Mouse (Mus musculus) forebrain, embryonic 14.5 days (tissue): ENCODE data around the gene Amt. TPM values are rescaled to one million over a fixed set of nuclear protein-coding genes. Genes with fewer than 3 reads are reported as not detected.
A peak's percentile ranks its signal among the peaks of the same experiment; 100 is the strongest.
"Not testable (repeated sequence)": the region's sequence is repeated elsewhere in the genome, so short reads cannot be mapped to it uniquely, and the experiment has no call there.

Experiments
- ATAC-seq: fragments of 200-750 bp; cut with Nextera tagmentation; 2 replicates; pipeline ENCODE4 v1.8.0; 2017; ENCODE audit warnings: mild to moderate bottlenecking, moderate library complexity
- DNase-seq: peaks from one replicate; pipeline ENCODE4 v3.0.0-alpha.2; 2015; ENCODE audit warnings: low spot score
- H3K27ac ChIP-seq: fragments of 300-500 bp; sonication (generic); 2 replicates; pipeline ENCODE4 v1.5.1; 2014; ENCODE audit warnings: low read depth, mild to moderate bottlenecking, control low read depth, low read length, moderate library complexity
- H3K27me3 ChIP-seq: fragments of 300-500 bp; sonication (generic); replicated peaks from 2 replicates; pipeline ENCODE4 v1.6.1; 2014; ENCODE audit warnings: low read length, control low read depth, mixed read lengths; ENCODE audit not compliant: control insufficient read depth, insufficient read depth
- H3K36me3 ChIP-seq: fragments of 300-500 bp; sonication (generic); 2 replicates; pipeline ENCODE4 v1.6.1; 2014; ENCODE audit warnings: low read length, control low read depth; ENCODE audit not compliant: control insufficient read depth, insufficient read depth
- H3K4me1 ChIP-seq: fragments of 300-500 bp; sonication (generic); 2 replicates; pipeline ENCODE4 v1.6.1; 2014; ENCODE audit warnings: antibody characterized with exemption, low read length, control low read depth; ENCODE audit not compliant: control insufficient read depth, insufficient read depth
- H3K4me2 ChIP-seq: fragments of 300-500 bp; sonication (generic); 2 replicates; pipeline ENCODE4 v1.6.1; 2014; ENCODE audit warnings: mild to moderate bottlenecking, control low read depth, low read length
- H3K4me3 ChIP-seq: fragments of 300-500 bp; sonication (generic); 2 replicates; pipeline ENCODE4 v1.5.1; 2014; ENCODE audit warnings: low read depth, low read length, control low read depth
- H3K9ac ChIP-seq: fragments of 300-500 bp; sonication (generic); 2 replicates; pipeline ENCODE4 v1.6.1; 2014; ENCODE audit warnings: mild to moderate bottlenecking, low read length, control low read depth, moderate library complexity
- H3K9me3 ChIP-seq: fragments of 300-500 bp; sonication (generic); replicated peaks from 2 replicates; pipeline ENCODE4 v1.6.1; 2016; ENCODE audit warnings: low read length, control low read depth, mixed read lengths; ENCODE audit not compliant: control insufficient read depth
- WGBS: fragments of 180-500 bp; shearing (Covaris S2); extraction: QIAGEN DNeasy Blood & Tissue Kit; methylation state at CpG from one replicate; pipeline ENCODE4 v1.1.7; 2014; 5-methylcytosine and 5-hydroxymethylcytosine counted together
- polyA plus RNA-seq: library from polyadenylated mRNA; unstranded; fragments of >200 nt; fragmentation: Nextera tagmentation; extraction: Ambion mirVana; gene quantifications from 2 replicates; pipeline ENCODE4 v1.2.1, GENCODE M21; 2014

The Amt gene
- polyA plus RNA-seq, 1 experiment from 2014 or later: 13.4 TPM

DNA sequence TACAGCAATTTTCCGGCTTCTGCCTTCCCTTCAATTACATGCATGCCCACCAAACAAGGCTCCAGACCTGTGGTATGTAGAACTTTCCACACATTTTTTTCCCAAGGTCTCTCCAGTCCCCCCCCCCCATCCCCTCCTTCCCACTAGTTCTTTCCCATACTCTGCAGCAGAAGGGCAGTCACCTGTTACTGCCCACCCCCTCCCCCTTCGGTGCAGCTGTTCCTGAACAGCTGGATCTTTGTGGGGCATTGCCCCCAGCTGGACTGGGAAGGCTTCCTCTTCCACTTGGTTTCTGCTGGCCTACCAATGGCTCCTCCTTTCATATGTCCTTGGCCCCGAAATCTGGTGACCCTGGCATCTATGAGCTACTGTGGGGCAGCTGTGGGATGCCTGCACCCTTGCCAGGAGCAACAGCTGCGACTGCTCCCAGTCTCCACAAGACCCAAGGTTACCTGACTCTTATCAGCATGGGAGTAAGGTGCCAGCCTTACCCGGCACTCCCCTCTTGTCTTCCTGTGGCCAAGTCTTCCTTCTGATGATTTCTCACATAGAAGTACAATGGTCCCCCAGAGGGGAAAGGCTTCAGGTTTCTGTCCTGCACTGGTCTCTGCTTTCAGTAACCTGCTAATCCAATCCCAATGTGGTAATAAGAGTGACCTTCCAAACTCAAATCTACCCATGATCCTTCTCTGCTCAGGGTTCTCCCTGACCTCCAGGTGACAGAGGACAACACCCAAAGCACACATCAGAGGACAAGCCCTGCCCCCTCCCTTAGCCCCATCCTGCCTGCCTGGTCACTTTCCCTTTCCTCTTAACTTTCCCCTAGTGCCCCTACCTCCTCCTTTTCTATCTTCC is 21.9 kb upstream of the Amt start:
- H3K27me3 ChIP-seq: no peaks in the 10 kb centered on the region
- no peak for ATAC-seq
- H3K4me1 ChIP-seq: no peaks in the 10 kb centered on the region
- DNase-seq: no peak
- H3K9me3 ChIP-seq: no peaks in the 10 kb centered on the region
- H3K36me3 ChIP-seq: no peaks in the 10 kb centered on the region
- no peak overlapping the region for H3K4me3 ChIP-seq
- H3K9ac ChIP-seq: no peak overlapping the region
- no peak overlapping the region for H3K4me2 ChIP-seq
- no peak overlapping the region for H3K27ac ChIP-seq
- 76% methylated on average over 5 of the region's 5 CpGs for WGBS

DNA sequence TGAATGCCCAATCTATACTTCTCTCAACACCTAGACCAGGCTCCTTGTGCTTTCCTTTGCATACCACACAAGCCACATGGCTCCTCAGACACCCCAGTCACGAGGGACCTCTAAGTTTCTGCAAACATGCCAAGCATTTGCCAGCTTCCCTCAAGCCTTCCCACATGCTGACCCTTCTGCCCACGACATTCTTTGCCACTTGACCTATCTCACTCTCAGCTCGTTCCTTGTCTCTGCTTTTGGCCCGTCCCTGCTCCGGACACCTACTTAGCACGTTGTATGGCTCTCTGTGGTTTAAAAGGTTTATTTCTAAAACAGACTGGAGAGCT is 21.4 kb upstream of the Amt start:
- no peak overlapping the region for H3K4me2 ChIP-seq
- no peaks in the 10 kb centered on the region for H3K4me1 ChIP-seq
- WGBS: 70% methylated on average over 6 of the region's 6 CpGs

DNA sequence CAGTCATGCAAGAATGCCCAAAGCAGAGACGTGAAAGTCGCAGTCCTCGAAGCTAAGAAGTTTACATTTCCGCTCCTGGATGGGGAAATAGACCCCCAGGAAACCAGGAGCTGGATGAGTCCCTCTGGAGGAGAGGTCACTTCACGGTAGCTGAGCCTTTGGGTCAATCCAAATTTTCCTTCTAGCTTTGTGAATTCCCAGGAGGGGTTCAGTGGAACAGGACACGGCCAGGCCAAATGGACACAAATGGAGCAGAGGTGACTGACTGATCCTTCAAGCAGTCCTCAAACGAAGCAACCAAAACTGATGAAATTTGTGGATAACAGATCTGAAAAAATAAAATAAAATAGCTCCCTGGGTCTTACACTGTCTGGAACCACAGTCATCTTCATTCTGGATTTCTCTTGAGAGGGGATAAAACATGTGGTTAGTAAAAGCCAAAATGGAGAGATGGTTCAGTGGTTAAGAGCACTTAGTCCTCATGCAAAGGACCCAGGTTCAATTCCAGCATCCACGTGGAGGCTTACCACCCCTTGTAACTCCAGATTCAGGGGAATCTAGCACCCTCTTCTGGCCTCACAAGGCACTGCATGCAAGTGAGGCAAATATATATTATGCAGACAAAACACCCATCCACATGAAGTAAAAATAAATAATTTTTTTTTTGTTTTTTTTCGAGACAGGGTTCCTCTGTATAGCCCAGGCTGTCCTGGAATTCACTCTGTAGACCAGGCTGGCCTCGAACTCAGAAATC is 17.8 kb upstream of the Amt start:
- peak; percentile 24 for DNase-seq
- H3K4me2 ChIP-seq: no peak overlapping the region

More for the DNA sequence above, 21.4 kb upstream of the Amt start:
- no peak for ATAC-seq
- Histone ChIP-seq H3K4me3 (no peak overlapping the region), H3K36me3 (no peaks in the 10 kb centered on the region), H3K27ac (no peak overlapping the region), H3K27me3 (no peaks in the 10 kb centered on the region), H3K9me3 (no peaks in the 10 kb centered on the region), H3K9ac (no peak overlapping the region)
- DNase-seq: no peak

DNA sequence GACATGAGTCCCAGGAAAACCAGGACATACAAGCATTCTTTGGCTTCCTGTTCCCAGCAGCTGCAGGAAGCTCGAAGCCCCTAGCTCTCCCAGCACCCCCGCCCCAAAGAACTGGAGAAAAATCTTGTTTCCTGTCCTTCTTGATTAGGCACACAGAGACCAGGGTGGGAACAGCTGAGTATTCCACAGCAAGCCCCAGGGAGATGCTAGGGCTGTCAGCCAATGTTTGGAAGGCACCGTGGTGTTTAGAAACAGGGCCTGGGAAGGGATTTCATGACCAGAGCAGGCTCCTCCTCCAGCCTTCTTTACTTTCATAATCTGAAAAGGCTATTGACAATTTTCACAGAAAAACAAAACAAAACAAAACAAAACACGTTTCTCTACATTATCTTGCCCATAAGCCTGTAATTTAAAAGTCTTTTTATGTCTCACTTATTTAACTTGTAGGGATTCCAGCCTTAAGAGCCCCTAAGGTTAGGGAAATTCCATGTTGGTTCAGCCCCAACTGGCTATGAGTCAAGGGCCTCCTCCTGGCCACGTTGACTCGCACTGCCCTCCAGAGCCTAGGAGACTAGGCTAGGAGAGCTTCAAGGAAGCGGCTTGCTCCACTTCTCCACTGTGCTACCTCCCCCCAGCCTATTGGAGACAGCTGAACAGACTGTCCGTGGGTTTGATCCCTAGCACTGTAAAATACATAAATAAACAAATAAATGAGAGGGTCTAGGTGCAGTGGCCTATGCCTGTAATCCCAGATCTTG is 16.4 kb upstream of the Amt start:
- Histone ChIP-seq H3K27me3 (no peaks in the 10 kb centered on the region), H3K9me3 (no peaks in the 10 kb centered on the region), H3K9ac (no peak overlapping the region), H3K36me3 (no peaks in the 10 kb centered on the region), H3K4me1 (no peaks in the 10 kb centered on the region), H3K4me3 (no peak overlapping the region), H3K4me2 (no peak overlapping the region), H3K27ac (no peak overlapping the region)
- ATAC-seq (no peak), DNase-seq (no peak)
- WGBS: 47% methylated on average over 8 of the region's 8 CpGs

More for the DNA sequence above, 17.8 kb upstream of the Amt start:
- Histone ChIP-seq H3K9ac (no peak overlapping the region), H3K4me1 (no peaks in the 10 kb centered on the region), H3K4me3 (no peak overlapping the region), H3K27ac (no peak overlapping the region), H3K27me3 (no peaks in the 10 kb centered on the region), H3K9me3 (no peaks in the 10 kb centered on the region), H3K36me3 (no peaks in the 10 kb centered on the region)
- 71% methylated on average over 10 of the region's 10 CpGs for WGBS
- no peak for ATAC-seq

DNA sequence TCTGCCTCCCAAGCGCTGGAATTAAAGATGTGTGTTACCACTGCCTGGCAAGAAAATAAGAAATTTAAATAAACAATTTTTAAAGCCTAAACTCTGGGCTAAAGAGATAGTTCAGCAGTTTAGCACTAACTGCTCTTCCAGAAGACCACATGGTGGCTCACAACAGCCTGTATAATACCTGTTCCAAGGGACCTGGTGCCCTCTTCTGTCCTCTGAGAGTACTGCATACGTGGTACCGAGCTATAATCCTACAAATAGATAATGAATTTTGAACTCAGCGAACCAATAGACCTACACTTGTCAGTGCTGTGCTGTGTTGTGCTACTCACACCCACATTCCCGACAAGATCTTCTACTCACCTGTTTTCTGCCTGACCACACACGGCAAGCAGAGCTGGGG is 12.2 kb upstream of the Amt start:
- H3K9me3 ChIP-seq: no peaks in the 10 kb centered on the region
- H3K9ac ChIP-seq: no peak overlapping the region
- no peaks in the 10 kb centered on the region for H3K36me3 ChIP-seq
- no peak overlapping the region for H3K27ac ChIP-seq
- DNase-seq (peak; percentile 85), ATAC-seq (peak; percentile 66; the same call in 1 of the 2 replicates)
- H3K4me2 ChIP-seq: no peak overlapping the region
- no peaks in the 10 kb centered on the region for H3K4me1 ChIP-seq
- H3K27me3 ChIP-seq: no peaks in the 10 kb centered on the region
- no peak overlapping the region for H3K4me3 ChIP-seq
- WGBS: 11% methylated on average over 6 of the region's 6 CpGs

DNA sequence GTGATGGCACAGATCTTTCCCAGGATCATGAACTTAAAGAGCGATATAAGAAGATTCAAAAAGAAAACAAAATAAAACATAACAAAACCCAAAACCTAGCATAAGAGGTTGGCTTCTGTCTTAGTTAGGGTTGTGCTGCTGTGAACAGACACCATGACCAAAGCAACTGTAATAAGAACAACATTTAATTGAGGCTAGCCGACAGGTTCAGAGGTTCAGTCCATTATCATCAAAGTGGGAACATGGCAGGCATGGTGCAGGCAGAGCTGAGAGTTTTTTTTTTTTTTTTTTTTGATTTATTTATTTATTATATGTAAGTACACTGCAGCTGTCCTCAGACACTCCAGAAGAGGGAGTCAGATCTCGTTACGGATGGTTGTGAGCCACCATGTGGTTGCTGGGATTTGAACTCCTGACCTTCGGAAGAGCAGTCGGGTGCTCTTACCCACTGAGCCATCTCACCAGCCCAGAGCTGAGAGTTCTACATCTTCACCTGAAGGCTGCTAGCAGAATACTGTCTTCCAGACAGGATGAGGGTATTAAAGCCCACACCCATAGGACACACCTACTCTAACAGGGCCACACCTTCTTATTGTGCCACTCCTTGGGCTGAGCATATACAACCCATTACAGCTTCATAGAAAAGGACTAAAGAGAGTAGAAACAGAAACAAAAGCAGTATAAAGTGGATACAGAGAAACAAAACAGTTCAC is 9.0 kb upstream of the Amt start:
- H3K9me3 ChIP-seq, H3K4me2 ChIP-seq, DNase-seq, H3K27ac ChIP-seq, H3K27me3 ChIP-seq, H3K36me3 ChIP-seq, ATAC-seq, H3K4me3 ChIP-seq, H3K4me1 ChIP-seq, H3K9ac ChIP-seq: not testable (repeated sequence)
- 84% methylated on average over 4 of the region's 6 CpGs for WGBS

DNA sequence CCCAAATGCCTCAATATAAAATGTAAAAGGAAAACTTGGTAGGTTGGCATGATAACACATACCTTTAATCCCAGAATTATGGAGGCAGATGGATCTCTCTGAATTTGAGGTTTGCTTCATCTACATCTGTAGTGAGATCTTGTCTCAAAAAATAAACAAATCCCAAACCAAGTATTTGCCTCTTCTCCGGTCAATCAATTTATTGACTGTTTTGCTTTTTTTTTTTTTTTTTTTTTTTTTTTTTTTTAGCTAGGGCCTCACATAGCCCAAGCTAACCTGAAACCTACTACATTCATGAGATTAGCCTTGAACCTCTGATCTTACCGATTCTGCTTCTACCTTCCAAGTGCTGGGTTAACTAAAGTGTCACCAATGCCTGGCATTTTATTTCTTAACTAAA is 7.3 kb upstream of the Amt start:
- ATAC-seq (no peak), DNase-seq (no peak)
- Histone ChIP-seq H3K4me1 (0 out of 2 replicates have a peak, but pooled peaks cover 5% of the 10 kb centered on the region), H3K4me2 (peak overlapping the region; percentile 53), H3K27me3 (no peaks in the 10 kb centered on the region), H3K27ac (peak overlapping the region; percentile 82; the same call in 1 of the 2 replicates), H3K36me3 (peaks cover 7% of the 10 kb centered on the region; the same call in 1 of the 2 replicates), H3K4me3 (peak overlapping the region; percentile 35), H3K9ac (peak overlapping the region; percentile 72), H3K9me3 (no peaks in the 10 kb centered on the region)
- 68% methylated on average over 2 of the region's 2 CpGs for WGBS

DNA sequence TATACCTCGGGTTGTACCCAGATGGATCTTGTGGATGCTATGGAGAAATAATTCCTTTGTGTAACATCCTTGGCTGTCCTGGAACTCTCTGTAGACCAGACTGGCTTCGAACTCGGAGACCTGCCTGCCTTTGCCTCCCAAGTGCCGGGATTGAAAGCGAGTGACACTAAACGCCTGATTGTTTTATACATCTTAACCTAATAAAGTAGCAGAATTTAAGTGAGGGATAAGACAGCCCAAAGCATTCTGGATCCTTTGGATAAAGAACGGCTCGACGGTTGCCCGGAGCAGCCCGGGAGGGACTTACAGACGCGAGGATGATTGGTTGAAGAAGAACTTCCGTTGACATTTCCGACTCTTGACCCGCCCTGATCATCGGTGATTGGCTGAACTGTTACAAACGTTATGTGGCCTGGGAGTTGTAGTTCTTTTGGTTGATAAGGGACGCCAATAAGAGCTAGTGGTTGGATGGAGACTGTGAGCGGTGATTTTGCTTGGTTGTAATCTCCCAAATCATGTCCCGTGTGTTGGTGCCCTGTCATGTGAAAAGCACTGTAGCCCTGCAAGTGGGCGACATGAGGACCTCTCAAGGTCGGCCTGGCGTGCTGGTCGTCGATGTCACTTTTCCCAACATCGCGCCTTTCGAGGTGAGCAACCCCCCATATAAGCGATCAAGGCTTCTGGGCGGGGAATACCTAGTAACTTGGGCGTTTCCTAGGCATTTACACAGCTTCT is 6.5 kb upstream of the Amt start, which contains the start of gene Nicn1:
Nicn1 (plus strand) TSS at position 414 of the 735 bp plus-strand sequence.
- under 1% methylated on average over 32 of the region's 32 CpGs for WGBS
- H3K4me3 ChIP-seq: peak within 1 kb of the TSS; percentile 35
- peak within 1 kb of the TSS; percentile 72 for H3K9ac ChIP-seq
- H3K27me3 ChIP-seq: no peaks in the 10 kb centered on the region
- H3K4me1 ChIP-seq: 0 out of 2 replicates have a peak, but pooled peaks cover 5% of the 10 kb centered on the region
- ATAC-seq (peak; percentile 98), DNase-seq (peak; percentile 99)
- H3K36me3 ChIP-seq: peaks cover 16% of the 10 kb centered on the region
- H3K9me3 ChIP-seq: no peaks in the 10 kb centered on the region
- H3K4me2 ChIP-seq: peak within 1 kb of the TSS; percentile 60
- peak within 1 kb of the TSS; percentile 82 for H3K27ac ChIP-seq
